Mouse (Mus musculus) bone marrow macrophage, adult 2 months (primary cell): ENCODE data around the gene Arhgap23. TPM values are rescaled to one million over a fixed set of nuclear protein-coding genes. Genes with fewer than 3 reads are reported as not detected.

ENCODE experiments used
- H3K27ac ChIP-seq: 2 replicates; pipeline ENCODE4 v1.5.1; 2012; ENCODE audit warnings: low read depth, low read length; ENCODE audit not compliant: insufficient read depth
- H3K4me1 ChIP-seq: 2 replicates; pipeline ENCODE4 v1.6.1; 2012; ENCODE audit warnings: low read length; ENCODE audit not compliant: control insufficient read depth, insufficient read depth
- H3K4me3 ChIP-seq: 2 replicates; pipeline ENCODE4 v1.5.1; 2012; ENCODE audit warnings: mild to moderate bottlenecking, low read length, moderate library complexity; ENCODE audit not compliant: insufficient read depth
- CTCF ChIP-seq: IDR thresholded peaks from 2 replicates; pipeline ENCODE4 v1.5.1; 2012; ENCODE audit warnings: low read depth, mild to moderate bottlenecking, low read length, moderate library complexity
- POLR2A ChIP-seq: IDR thresholded peaks from 2 replicates; pipeline ENCODE4 v1.6.1; 2012; ENCODE audit warnings: mild to moderate bottlenecking, low read depth, low read length, borderline replicate concordance
- polyA plus RNA-seq: library from polyadenylated mRNA; stranded (reverse); fragments of >200 nt; gene quantifications from 2 replicates; pipeline ENCODE4 v1.2.4, GENCODE M21; 2012; ENCODE audit not compliant: missing spikeins, insufficient read depth, insufficient read length

The Arhgap23 gene
- polyA plus RNA-seq, 1 experiment = 9.2 TPM

- Histone ChIP-seq H3K4me1 (peaks cover 12% of the 10 kb centered on the region), H3K27ac (no peak overlapping the region), H3K4me3 (no peak overlapping the region)
- TF ChIP-seq POLR2A (no peak), CTCF (no peak)
These were observed 3.7 kb downstream of the Arhgap23 start for GRCm38 (mm10) chr11:97418834-97419539.

- no peak for TF ChIP-seq POLR2A
- TF ChIP-seq CTCF = no peak
- Histone ChIP-seq H3K4me3 (no peak overlapping the region), H3K27ac (no peak overlapping the region), H3K4me1 (peaks cover 6% of the 10 kb centered on the region)
These were observed 4.2 kb downstream of the Arhgap23 start for GRCm38 (mm10) chr11:97419540-97419900.

GRCm38 (mm10) chr11:97422507-97422906 lies 7.2 kb downstream of the Arhgap23 start:
- Histone ChIP-seq H3K4me1 (no peaks in the 10 kb centered on the region), H3K4me3 (no peak overlapping the region), H3K27ac (no peak overlapping the region)
- TF ChIP-seq POLR2A (no peak), CTCF (no peak)

- no peak overlapping the region for H3K4me3 ChIP-seq
- TF ChIP-seq POLR2A (no peak), CTCF (no peak)
- no peak overlapping the region for H3K27ac ChIP-seq
- H3K4me1 ChIP-seq = peaks cover 3% of the 10 kb centered on the region
These were observed 8.9 kb downstream of the Arhgap23 start for GRCm38 (mm10) chr11:97424092-97424692.

GRCm38 (mm10) chr11:97424802-97425201 lies 9.5 kb downstream of the Arhgap23 start:
- Histone ChIP-seq H3K27ac (no peak overlapping the region), H3K4me1 (peaks cover 3% of the 10 kb centered on the region), H3K4me3 (no peak overlapping the region)
- TF ChIP-seq CTCF = no peak
- no peak for TF ChIP-seq POLR2A

GRCm38 (mm10) chr11:97427794-97428725 lies 12.7 kb downstream of the Arhgap23 start:
- Histone ChIP-seq H3K27ac (no peak overlapping the region), H3K4me3 (peak overlapping the region; percentile 0; the same call in 1 of the 2 replicates), H3K4me1 (peaks cover 6% of the 10 kb centered on the region)
- TF ChIP-seq CTCF (no peak), POLR2A (no peak)

GRCm38 (mm10) chr11:97428726-97429077 lies 13.4 kb downstream of the Arhgap23 start:
- Histone ChIP-seq H3K27ac (no peak overlapping the region), H3K4me1 (peaks cover 11% of the 10 kb centered on the region), H3K4me3 (no peak overlapping the region)
- no peak for TF ChIP-seq POLR2A
- TF ChIP-seq CTCF = no peak

- no peak overlapping the region for H3K4me3 ChIP-seq
- H3K4me1 ChIP-seq = peaks cover 11% of the 10 kb centered on the region
- H3K27ac ChIP-seq = no peak overlapping the region
- no peak for TF ChIP-seq CTCF
- no peak for TF ChIP-seq POLR2A
These were observed 14.3 kb downstream of the Arhgap23 start for GRCm38 (mm10) chr11:97429615-97430014.

GRCm38 (mm10) chr11:97432015-97432414 lies 16.7 kb downstream of the Arhgap23 start:
- Histone ChIP-seq H3K4me1 (peaks cover 23% of the 10 kb centered on the region), H3K4me3 (no peak overlapping the region), H3K27ac (no peak overlapping the region)
- TF ChIP-seq POLR2A (no peak), CTCF (peak; percentile 96)
